Mouse (Mus musculus) CD4-positive, CD25-positive, alpha-beta regulatory T cell, adult 2 months (primary cell): ENCODE measurements around the gene Fam241a.

Experiments used
- DNase-seq: peaks from one replicate; pipeline ENCODE4 v3.0.0-alpha.2; 2012; ENCODE audit warnings: low read depth, low spot score

The Fam241a gene

GRCm38 (mm10) chr3:127875509-127875908, 20.6 kb downstream of the Fam241a start:
- DNase-seq, result peak; percentile 51

DNA sequence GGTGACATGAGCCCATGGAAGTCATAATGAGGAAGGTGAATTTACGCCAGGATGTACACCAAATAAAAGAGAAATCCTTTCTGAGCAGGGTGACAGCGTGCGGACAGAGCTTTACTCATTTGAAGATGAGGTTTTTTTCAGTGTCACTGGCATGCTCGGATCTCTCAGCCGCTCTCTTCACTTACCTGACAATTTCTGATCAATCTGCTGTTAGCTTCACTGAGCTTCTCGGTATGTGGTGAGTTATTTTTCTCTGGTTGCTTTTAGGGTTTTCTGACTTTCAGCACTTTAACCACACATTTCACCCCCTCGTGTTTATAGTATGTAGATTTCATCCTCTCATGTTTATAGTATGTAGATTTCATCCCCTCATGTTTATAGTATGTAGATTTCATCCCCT, 21.1 kb downstream of the Fam241a start:
- no peak for DNase-seq

DNA sequence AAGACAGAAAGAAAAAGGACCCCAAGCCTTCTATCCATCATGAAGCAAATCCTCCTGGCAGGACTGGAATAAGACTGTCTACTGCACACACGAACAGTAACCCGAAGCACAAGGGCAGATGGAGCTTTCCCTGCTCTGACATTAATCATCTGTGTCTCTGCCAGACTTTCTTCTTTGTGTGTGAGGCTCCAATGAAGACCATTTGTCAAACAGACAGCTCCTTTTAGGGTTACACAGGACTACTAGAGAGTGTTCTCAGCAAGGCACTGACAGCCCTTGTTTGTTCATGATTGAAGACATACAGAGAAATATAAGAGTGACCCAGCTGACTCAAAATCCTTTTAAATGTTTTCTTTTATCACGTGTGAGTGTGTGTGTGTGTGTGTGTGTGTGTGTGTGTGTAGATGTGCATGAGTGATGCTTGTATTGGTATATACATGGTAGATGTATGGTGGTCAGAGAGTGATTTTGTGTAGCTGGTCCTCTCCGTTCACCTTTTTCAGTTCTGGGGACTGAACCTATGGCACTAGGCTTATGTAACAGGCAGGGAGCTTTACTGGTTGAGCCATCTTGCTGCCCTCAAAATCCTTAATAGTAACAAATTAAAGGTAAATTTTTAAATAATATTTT, 21.8 kb downstream of the Fam241a start:
- DNase-seq, result no peak

GRCm38 (mm10) chr3:127871575-127871974, 24.5 kb downstream of the Fam241a start:
- no peak for DNase-seq

GRCm38 (mm10) chr3:127868880-127869279, 27.2 kb downstream of the Fam241a start:
- DNase-seq, result no peak

DNA sequence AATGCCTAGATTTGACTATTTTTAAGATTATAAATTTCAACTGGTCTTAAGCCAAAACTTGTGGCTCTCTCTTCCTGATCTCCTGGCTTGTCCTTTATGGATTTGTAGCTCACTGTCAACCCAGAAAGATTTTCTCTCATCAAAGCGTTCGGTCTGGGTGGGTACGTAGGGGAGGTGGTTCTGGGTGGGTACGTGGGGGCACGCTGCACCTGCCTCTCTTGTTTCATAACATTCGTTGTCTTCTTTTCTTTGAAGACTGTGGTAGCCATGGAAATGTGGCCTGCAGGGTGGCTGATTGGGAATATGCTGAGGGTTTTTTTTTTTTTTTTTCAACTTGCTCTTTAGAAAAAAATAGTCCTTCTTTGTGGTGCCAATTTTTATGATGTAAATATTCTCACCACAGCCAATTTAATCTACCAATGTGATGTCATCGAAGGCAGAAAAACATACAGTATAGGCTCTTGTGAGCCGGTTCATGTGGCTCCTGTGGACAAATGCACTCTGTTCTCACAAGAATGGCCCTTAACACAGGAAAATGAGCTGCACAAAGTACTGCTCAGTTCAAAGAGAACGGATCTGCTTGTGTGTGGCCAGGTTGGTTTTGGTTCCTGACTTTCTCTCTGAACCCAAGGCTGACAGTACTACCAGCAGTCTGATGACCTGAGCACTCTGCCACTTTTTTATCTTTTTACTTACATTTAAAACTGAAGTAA, 27.9 kb downstream of the Fam241a start:
- DNase-seq, result no peak

DNA sequence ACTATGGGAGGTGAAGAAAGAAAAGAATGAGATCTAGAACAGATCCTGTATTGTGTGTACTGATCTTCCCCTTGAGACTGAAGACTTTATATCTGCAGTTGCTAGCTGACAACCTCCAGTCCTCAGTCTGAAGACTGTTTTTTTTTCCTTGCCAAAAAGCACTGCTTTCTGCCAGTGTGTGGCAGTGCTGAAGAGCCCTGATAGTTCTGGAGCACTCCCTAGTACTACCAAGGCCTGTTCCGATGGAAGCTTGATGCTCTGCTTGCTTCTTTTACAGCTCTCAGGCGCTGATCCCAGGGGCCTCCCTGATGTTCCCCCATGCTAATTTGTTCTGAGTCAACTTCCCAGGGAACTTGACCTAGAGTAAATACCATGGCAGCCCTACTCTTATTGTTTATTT, 31.9 kb downstream of the Fam241a start:
- DNase-seq, result no peak

DNA sequence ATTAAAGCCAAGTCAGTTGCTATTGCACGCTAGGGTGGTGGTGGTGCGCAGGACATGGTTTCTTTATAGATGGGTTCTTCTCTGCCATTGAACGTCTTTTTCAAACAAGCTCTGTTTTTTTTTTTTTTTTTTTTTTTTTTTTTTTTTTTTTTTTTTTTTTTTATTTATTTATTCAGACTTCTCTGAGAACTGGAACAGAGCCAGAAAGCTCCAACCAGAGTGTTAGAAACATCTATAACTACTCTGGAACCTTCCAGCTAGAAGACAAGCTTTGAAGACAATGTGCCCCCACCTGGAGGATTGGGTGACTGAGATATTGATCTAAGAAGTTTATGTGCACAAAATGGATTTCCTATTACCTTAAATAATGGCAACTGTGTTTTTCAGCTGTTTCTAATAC, 32.6 kb downstream of the Fam241a start:
- peak; percentile 15 for DNase-seq

- no peak for DNase-seq
These were observed 33.6 kb downstream of the Fam241a start for GRCm38 (mm10) chr3:127862479-127862878.

GRCm38 (mm10) chr3:127861340-127861739, 34.8 kb downstream of the Fam241a start:
- no peak for DNase-seq

- peak; percentile 85 for DNase-seq
These were observed 42.5 kb downstream of the Fam241a start for GRCm38 (mm10) chr3:127853431-127854206.

GRCm38 (mm10) chr3:127852722-127853121, 43.4 kb downstream of the Fam241a start:
- DNase-seq, result no peak

GRCm38 (mm10) chr3:127850776-127851646, 45.1 kb downstream of the Fam241a start:
- no peak for DNase-seq

DNA sequence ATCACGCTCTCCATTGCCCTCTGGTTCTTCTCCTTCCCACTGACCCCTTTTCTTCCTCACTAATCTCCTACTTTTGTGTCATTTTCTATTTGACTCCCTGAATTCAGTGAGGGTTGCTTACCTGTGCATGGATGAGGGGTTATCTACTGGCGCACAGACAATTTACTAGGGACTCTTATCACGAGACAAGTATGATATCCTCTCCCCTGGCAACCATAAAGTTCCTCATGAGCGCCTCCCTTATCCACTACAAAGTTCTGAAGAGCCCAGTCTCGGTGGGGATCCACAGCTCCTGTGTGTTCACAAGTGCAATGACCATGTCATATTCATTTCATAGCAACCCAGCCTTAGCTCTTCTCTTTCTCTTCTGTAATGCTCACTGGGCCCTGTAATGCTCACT, 46.2 kb downstream of the Fam241a start:
- no peak for DNase-seq

GRCm38 (mm10) chr3:127848088-127848808, 47.9 kb downstream of the Fam241a start:
- no peak for DNase-seq

DNA sequence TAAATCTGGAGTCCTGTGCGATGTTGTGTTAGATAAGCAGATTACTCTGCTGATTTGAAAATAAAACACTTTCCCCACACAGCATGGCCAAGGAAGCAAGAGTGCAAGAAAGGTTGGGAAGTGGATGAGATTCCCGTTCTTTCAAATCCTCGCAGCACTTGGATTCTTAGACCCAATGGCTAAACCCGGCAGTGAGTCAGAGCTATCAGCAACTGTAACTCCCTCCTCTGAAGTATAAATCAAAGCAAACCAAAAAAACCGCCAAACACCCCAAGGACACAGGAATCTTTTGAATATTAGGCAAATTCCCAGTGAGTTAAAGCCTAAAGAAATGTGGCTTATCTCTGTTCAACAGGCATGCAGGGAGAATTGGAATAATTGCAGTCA, 52.2 kb downstream of the Fam241a start:
- no peak for DNase-seq

GRCm38 (mm10) chr3:127843324-127843940, 52.7 kb downstream of the Fam241a start:
- no peak for DNase-seq

- no peak for DNase-seq
These were observed 54.2 kb downstream of the Fam241a start for GRCm38 (mm10) chr3:127841926-127842325.

- DNase-seq, result no peak
These were observed 58.0 kb downstream of the Fam241a start for GRCm38 (mm10) chr3:127837972-127838644.
